Mouse (Mus musculus) testis, adult 2 months (tissue): ENCODE measurements around the gene Mrps14.

Source experiments
- CTCF ChIP-seq: fragments of 200-500 bp; IDR thresholded peaks from 2 replicates; pipeline ENCODE4 v1.5.1; 2012; ENCODE audit warnings: low read depth, mild to moderate bottlenecking, inconsistent platforms, low read length, moderate library complexity; ENCODE audit not compliant: control insufficient read depth, insufficient read depth, insufficient replicate concordance
- POLR2A ChIP-seq: fragments of 200-500 bp; IDR thresholded peaks from 2 replicates; pipeline ENCODE4 v1.6.1; 2012; ENCODE audit warnings: low read depth, mild to moderate bottlenecking, inconsistent platforms, low read length, moderate library complexity; ENCODE audit not compliant: control insufficient read depth

DNA sequence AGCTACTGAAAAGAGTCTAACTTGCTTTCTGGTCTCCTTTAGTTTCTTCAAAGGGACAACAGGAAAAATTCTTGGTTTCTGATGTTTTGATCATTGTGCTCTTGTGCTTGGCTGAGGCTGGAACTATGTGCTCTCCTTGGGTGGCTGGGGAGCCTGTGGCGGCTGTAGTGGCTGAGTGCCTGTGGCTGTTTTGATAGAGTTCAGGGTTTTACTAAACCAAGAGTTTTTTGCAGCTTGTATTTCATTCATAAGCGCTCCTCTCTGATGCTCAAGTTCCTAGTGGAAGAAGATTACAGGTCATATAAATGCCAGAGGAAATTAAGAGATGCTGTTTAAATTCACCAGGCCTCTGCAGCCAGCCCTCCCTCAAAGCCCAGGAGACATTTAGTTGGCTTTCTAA is 29.1 kb downstream of the Mrps14 start:
- TF ChIP-seq POLR2A, result no peak
- no peak for TF ChIP-seq CTCF
